Mouse (Mus musculus) thymus, adult 2 months (tissue): Measurements from ENCODE around the gene Arfgap3.

Experiments
- CTCF ChIP-seq: fragments of 200-500 bp; IDR thresholded peaks from 2 replicates; pipeline ENCODE4 v1.5.1; 2012; ENCODE audit warnings: mild to moderate bottlenecking, control low read depth, low read length, moderate library complexity, borderline replicate concordance; ENCODE audit not compliant: control insufficient read depth, poor library complexity, insufficient read depth; ENCODE audit errors: extremely low read depth
- POLR2A ChIP-seq: fragments of 200-500 bp; IDR thresholded peaks from 2 replicates; pipeline ENCODE4 v1.6.1; 2012; ENCODE audit warnings: mild to moderate bottlenecking, low read length, control low read depth, moderate library complexity; ENCODE audit not compliant: control insufficient read depth, poor library complexity, insufficient read depth; ENCODE audit errors: extremely low read depth

DNA sequence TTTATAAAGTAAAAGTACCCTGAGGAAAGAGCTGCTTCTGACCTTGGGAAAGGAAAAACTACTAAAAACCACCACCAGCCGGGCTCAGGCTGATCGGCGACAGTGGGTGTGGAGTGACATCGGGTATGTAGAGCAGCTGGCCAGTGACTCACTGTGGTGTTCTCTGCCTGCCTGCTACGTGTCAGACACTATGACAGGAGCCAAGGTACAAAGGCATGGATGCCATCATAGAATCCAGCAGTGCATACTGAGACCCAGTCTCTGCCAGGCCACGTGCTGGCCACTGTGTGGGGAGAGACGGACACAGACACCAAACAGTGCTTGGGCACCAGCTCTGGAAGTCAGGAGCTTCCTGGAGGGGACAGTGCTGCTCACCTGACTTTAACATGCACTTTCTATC is 5.1 kb downstream of the Arfgap3 start:
- TF ChIP-seq CTCF, result no peak
- TF ChIP-seq POLR2A, result no peak
